In genomic region chr10:80138553-80139438, GRCm38 (mm10) we compare ENCODE assay signal across 8 mouse cellular contexts. TPM values are rescaled to one million over a fixed set of nuclear protein-coding genes. Genes with fewer than 3 reads are reported as not detected.
A peak's percentile ranks its signal among the peaks of the same experiment; 100 is the strongest.
DNase-seq lines count a peak whose midpoint lies in the region; ATAC-seq and TF ChIP-seq lines count a peak whose summit lies in the region.

Gene Atp5d, plus strand, starts transcription at chr10:80138632.

- peak; percentile 89 for DNase-seq in CD4-positive helper T cell, adult 2 months (ENCODE audit: low read depth, low spot score)
- peak; percentile 89 for DNase-seq in adrenal gland, adult 2 months
- DNase-seq in heart, adult 9 months (ENCODE audit: low spot score in 2 of 2) = peak; percentile 60 to 61
- DNase-seq in kidney, adult 2 months = peak; percentile 74
- DNase-seq in limb, embryonic 11.5 days (ENCODE audit: low spot score) = peak; percentile 71

- H3K27me3 ChIP-seq in embryonic facial prominence, embryonic 13.5 days = peaks cover 35% of the 10 kb centered on the region
- H3K27me3 ChIP-seq in kidney, adult 2 months (replicated peaks; ENCODE audit: control insufficient read depth, insufficient read depth, low read length) = no peaks in the 10 kb centered on the region
- peaks cover 28% of the 10 kb centered on the region for H3K27me3 ChIP-seq in limb, embryonic 11.5 days (ENCODE audit: control insufficient read depth, insufficient read depth, low read length)
- H3K27me3 ChIP-seq in midbrain, embryonic 13.5 days = peaks cover 21% of the 10 kb centered on the region
- H3K27me3 ChIP-seq in testis, adult 2 months (ENCODE audit: control insufficient read depth, insufficient read depth, low read length) = no peaks in the 10 kb centered on the region

- H3K4me2 ChIP-seq in embryonic facial prominence, embryonic 13.5 days = peak within 1 kb of the TSS; percentile 99
- H3K4me2 ChIP-seq in limb, embryonic 11.5 days (ENCODE audit: low read depth, severe bottlenecking) = peak within 1 kb of the TSS; percentile 97
- peak within 1 kb of the TSS; percentile 90 for H3K4me2 ChIP-seq in midbrain, embryonic 13.5 days (replicated peaks)

- TF ChIP-seq CTCF in kidney, adult 2 months (conservative IDR thresholded peaks at IDR 0.05; ENCODE audit: insufficient read depth, insufficient read length, low read depth, low read length) = no peak
- no peak for TF ChIP-seq CTCF in testis, adult 2 months (IDR thresholded peaks at IDR 0.05; ENCODE audit: control insufficient read depth, insufficient read depth, insufficient replicate concordance, low read depth, low read length)

- no peak for ATAC-seq in embryonic facial prominence, embryonic 13.5 days (ENCODE audit: insufficient number of reproducible peaks, insufficient read depth, low FRiP score, low TSS enrichment, low read depth)
- no peak for ATAC-seq in limb, embryonic 11.5 days (ENCODE audit: insufficient number of reproducible peaks, low FRiP score, low TSS enrichment, low read depth)
- peak; percentile 7 for ATAC-seq in midbrain, embryonic 13.5 days

- TF ChIP-seq POLR2A in kidney, adult 2 months (IDR thresholded peaks at IDR 0.05; ENCODE audit: low read depth, low read length) = peak; percentile 20
- TF ChIP-seq POLR2A in testis, adult 2 months (IDR thresholded peaks at IDR 0.05; ENCODE audit: control insufficient read depth, low read depth, low read length) = no peak

- peaks cover 52% of the 10 kb centered on the region for H3K4me1 ChIP-seq in embryonic facial prominence, embryonic 13.5 days
- H3K4me1 ChIP-seq in kidney, adult 2 months (ENCODE audit: control insufficient read depth, insufficient read depth, low read length) = peaks cover 3% of the 10 kb centered on the region; the same call in 1 of the 2 replicates
- H3K4me1 ChIP-seq in limb, embryonic 11.5 days (ENCODE audit: control insufficient read depth, insufficient read depth, low read length) = peaks cover 24% of the 10 kb centered on the region
- peaks cover 63% of the 10 kb centered on the region for H3K4me1 ChIP-seq in midbrain, embryonic 13.5 days (replicated peaks)
- peaks cover 42% of the 10 kb centered on the region for H3K4me1 ChIP-seq in testis, adult 2 months (ENCODE audit: control insufficient read depth, insufficient read depth, low read length)

- peak within 1 kb of the TSS; percentile 70 for H3K27ac ChIP-seq in embryonic facial prominence, embryonic 13.5 days
- H3K27ac ChIP-seq in kidney, adult 2 months (ENCODE audit: insufficient read depth, low read depth, low read length) = no peak within 1 kb of the TSS
- no peak within 1 kb of the TSS for H3K27ac ChIP-seq in limb, embryonic 11.5 days (replicated peaks; ENCODE audit: low read depth, low read length)
- peak within 1 kb of the TSS; percentile 95 for H3K27ac ChIP-seq in midbrain, embryonic 13.5 days
- H3K27ac ChIP-seq in testis, adult 2 months (ENCODE audit: control insufficient read depth, insufficient read depth, low read depth, low read length) = no peak within 1 kb of the TSS

- H3K36me3 ChIP-seq in embryonic facial prominence, embryonic 13.5 days = peaks cover 19% of the 10 kb centered on the region
- no peaks in the 10 kb centered on the region for H3K36me3 ChIP-seq in kidney, adult 2 months (ENCODE audit: control insufficient read depth, insufficient read depth, low read length)
- H3K36me3 ChIP-seq in limb, embryonic 11.5 days (ENCODE audit: control insufficient read depth, insufficient read depth, low read length) = no peaks in the 10 kb centered on the region
- peaks cover 32% of the 10 kb centered on the region for H3K36me3 ChIP-seq in midbrain, embryonic 13.5 days
- H3K36me3 ChIP-seq in testis, adult 2 months (ENCODE audit: control insufficient read depth, insufficient read depth, low read length) = no peaks in the 10 kb centered on the region

- peak within 1 kb of the TSS; percentile 70 for H3K4me3 ChIP-seq in embryonic facial prominence, embryonic 13.5 days
- peak within 1 kb of the TSS; percentile 58 for H3K4me3 ChIP-seq in kidney, adult 2 months (ENCODE audit: insufficient read depth, low read depth, low read length)
- peak within 1 kb of the TSS; percentile 67 for H3K4me3 ChIP-seq in limb, embryonic 11.5 days (ENCODE audit: low read depth, low read length)
- peak within 1 kb of the TSS; percentile 83 for H3K4me3 ChIP-seq in midbrain, embryonic 13.5 days (replicated peaks)
- peak within 1 kb of the TSS; percentile 65 for H3K4me3 ChIP-seq in testis, adult 2 months (ENCODE audit: control insufficient read depth, low read depth, low read length)

- WGBS in embryonic facial prominence, embryonic 13.5 days = under 1% methylated on average over 92 of the region's 94 CpGs
- 1% methylated on average over 90 of the region's 94 CpGs for WGBS in kidney, adult 2 months
- under 1% methylated on average over 70 of the region's 94 CpGs for WGBS in limb, embryonic 11.5 days
- under 1% methylated on average over 85 of the region's 94 CpGs for WGBS in midbrain, embryonic 13.5 days

- H3K9ac ChIP-seq in embryonic facial prominence, embryonic 13.5 days = peak within 1 kb of the TSS; percentile 85
- peak within 1 kb of the TSS; percentile 80 for H3K9ac ChIP-seq in limb, embryonic 11.5 days (ENCODE audit: low read length)
- H3K9ac ChIP-seq in midbrain, embryonic 13.5 days (replicated peaks) = peak within 1 kb of the TSS; percentile 98

- H3K9me3 ChIP-seq in embryonic facial prominence, embryonic 13.5 days = no peaks in the 10 kb centered on the region
- H3K9me3 ChIP-seq in limb, embryonic 11.5 days (ENCODE audit: control insufficient read depth, low read length) = no peaks in the 10 kb centered on the region
- no peaks in the 10 kb centered on the region for H3K9me3 ChIP-seq in midbrain, embryonic 13.5 days

RNA-seq across cellular contexts. Expression of gene Atp5d, which starts in this region (rescaled TPM):
- total RNA-seq in adrenal gland, adult 2 months (2021) = 100 to 1,000 TPM; 654 to 778 TPM
- 5,895 and 6,727 TPM in 2 replicates for polyA plus RNA-seq in adrenal gland, adult 2 months (2012; rRNA removed)
- 491 and 513 TPM in 2 replicates for polyA plus RNA-seq in embryonic facial prominence, embryonic 13.5 days (2015; fragmentation: Nextera tagmentation; extraction: Ambion mirVana)
- 1,948 and 2,036 TPM in 2 replicates for polyA plus RNA-seq in kidney, adult 2 months (2012; rRNA removed)
- polyA plus RNA-seq in limb, embryonic 11.5 days (2014; fragmentation: Nextera tagmentation; extraction: Ambion mirVana) = 416 and 426 TPM in 2 replicates
- polyA plus RNA-seq in midbrain, embryonic 13.5 days (2015; fragmentation: Nextera tagmentation; extraction: Ambion mirVana) = 391 and 394 TPM in 2 replicates
- polyA plus RNA-seq in testis, adult 2 months (2012; rRNA removed) = 241 and 347 TPM in 2 replicates

Comparison
In these comparisons a context has a peak if more than half of its experiments do, and no peak if none do; other contexts are left out.
1. H3K27ac ChIP-seq: peak in embryonic facial prominence, embryonic 13.5 days (single experiment) and midbrain, embryonic 13.5 days (single experiment); none in kidney, adult 2 months (single experiment), limb, embryonic 11.5 days (single experiment) and testis, adult 2 months (single experiment).
2. Peak in every context shown above with its lines, with median percentiles within 50 percentile points of each other: DNase-seq, H3K4me2 ChIP-seq, H3K4me3 ChIP-seq and H3K9ac ChIP-seq.